Mouse (Mus musculus): Measurements from ENCODE around the gene Zmym3.

Gene Zmym3

DNA sequence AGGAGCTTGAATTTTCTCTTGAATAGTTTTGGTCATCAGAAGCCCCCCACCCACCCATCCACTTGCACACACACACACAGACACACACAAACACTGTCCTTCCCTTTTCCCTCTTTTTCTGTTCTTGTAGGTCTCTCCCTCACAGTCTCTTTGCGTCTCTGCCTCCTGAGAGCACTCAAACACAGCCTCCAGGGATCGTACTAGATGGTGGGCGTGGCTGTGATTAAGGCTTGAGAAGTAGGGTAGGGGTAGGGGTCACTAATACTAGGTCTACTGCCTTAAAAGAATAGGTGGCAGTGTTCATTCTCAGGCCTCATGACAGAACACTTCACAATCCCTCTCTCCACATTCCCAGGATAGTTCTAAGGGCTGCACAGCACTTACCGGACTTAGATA is at the start of gene Zmym3:
Zmym3 (minus strand) TSS at position 150 of the 396 bp plus-strand sequence.
- no peak for DNase-seq (ENCODE audit: low spot score)

DNA sequence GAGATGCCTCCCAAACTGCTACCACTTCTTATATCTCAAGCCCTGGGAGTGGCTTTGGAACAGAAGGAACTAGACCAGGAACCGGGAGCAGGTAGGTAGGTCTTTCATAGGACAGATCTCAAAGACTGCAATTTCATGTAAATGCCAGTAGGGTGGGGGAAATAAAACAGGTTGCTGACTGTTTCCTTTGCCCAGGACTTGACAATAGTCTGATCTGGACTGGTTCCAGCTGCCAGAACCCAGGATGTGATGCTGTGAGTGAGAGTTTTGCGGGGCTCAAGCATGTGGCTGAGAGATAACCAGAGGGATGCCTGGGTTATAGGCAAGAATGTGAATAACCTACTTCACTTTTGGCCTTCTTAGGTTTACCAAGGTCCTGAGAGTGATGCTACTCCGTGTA is 30.9 kb upstream of the Zmym3 start:
- DNase-seq (ENCODE audit: low spot score) = no peak

DNA sequence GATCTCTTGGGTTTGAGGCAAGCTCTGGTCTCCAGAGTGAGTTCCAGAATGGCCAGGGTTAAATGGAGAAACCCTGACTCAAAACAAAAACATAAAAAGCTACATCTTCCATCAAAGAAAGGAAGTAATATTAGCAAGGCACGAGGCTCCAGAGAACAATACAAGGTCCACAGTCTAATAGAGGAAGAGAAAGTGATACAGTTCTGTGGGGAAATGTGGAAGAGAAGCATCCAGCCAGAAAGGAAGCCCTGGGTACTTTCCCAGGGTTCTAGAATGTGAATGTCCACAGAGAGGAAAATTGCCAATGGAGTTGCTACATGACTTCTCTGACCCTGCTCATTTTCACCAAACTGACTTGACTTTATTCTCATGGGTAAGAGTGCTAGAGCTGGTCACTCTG is 30.5 kb upstream of the Zmym3 start:
- DNase-seq (ENCODE audit: low spot score) = no peak

DNA sequence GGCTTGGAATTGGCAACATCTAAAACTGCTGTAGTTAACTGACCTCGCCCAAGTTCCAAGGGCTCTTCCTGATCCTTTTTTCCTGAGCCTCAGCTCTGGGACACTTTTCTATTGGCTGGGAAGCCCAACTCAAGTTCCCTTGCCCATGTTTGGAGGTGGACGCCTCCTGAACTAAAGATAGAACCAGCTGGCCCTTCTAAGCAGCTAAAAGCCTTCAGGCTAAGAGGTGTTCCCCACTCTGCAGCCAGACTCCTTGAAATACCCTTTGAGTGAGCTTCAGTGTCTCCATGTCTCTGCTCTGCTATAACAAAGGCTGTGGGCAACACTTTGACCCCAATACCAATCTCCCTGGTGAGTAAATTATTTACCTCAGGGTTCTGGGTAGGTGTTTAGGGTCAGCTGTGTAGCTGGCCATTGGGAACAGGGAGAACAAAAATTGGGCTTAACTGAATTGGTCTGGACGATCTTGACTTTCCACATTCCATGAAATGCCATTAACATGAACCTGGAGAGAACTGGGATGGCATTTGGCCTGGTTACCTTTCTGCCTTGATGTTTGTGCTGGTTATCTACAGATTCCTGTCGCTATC is 28.3 kb upstream of the Zmym3 start, which contains the start of gene Itgb1bp2:
Itgb1bp2 (plus strand) TSS at position 203 of the 590 bp plus-strand sequence.
- DNase-seq (ENCODE audit: low spot score) = no peak

DNA sequence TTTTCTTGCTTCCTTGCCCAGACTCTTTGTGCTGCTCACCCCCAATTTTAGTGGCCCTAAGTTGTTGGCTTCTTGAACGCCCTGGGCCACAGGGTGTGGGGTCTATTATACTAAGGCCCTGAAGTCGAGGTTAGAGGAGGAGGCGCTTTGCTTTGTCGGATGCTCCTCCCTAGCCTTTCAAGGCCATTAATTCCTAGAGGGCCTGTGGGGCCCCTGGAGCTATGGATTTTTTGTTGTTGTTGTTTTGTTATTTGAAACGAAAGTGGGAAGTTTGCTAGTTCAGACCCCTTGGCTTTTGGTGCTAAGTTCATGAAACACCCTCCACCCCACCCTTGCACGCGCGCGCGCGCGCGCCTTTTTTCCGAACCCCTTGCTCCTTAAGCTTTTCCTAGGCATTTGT is 9.3 kb upstream of the Zmym3 start:
- DNase-seq (ENCODE audit: low spot score) = no peak

DNA sequence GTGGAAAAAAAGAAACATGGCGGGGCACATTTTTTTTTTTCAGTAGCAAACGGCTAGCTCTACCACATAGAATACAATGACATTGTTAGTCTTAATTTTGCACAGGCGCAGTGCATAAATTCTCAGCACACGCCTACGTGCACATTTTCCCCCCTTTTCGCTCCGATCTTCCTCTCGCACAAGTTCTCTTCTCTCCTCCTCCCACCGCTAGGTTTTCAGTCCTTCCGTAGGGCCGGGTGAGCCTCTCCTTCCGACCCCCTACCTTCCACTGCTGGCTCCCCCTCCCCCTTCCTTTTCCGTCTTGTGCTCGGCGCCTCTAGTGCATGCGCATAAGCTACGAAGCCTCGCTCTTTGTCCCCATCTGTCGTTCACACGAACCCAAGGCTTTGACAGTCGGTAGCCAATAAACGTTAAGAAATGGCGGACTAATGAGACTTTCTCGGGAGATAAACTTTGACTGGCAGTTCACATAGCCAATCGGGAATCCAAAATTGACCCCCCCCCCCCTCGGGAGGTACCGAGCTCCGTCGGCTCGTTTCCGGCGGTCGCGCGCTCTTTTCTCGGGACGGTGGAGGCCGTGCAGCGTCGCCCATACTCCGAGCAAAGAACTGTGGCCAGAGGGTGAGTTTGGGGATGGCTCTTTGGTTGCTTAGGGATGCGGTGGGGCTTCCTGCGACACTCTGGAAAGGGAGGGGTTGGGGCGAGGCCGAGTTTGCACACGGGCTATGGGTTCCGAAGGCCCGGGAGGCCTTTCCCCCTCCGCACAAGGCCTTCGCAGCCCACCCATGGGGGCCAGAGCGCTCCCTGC is 8.7 kb upstream of the Zmym3 start, which contains the start of gene Nono:
Nono (plus strand) TSS at position 177 of the 808 bp plus-strand sequence.
- peak; percentile 64 for DNase-seq (ENCODE audit: low spot score)

DNA sequence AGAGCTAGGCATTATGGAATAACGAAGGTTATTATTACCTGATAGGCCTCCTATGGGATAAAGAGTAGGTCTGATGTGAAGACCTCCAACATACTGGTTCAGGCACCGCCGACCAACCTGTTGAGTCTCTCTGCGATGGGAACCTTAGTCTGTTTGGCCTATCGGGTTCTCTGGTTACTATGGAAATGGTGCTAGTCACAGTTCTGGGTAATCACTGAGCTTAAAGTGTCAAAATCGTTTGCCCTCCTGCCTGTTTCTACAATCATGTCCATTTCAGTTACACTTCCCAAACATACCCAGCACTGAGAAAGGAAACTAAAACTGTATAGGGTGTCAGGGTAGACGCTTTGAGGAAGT is 8.1 kb upstream of the Zmym3 start:
- DNase-seq (ENCODE audit: low spot score) = peak; percentile 4

DNA sequence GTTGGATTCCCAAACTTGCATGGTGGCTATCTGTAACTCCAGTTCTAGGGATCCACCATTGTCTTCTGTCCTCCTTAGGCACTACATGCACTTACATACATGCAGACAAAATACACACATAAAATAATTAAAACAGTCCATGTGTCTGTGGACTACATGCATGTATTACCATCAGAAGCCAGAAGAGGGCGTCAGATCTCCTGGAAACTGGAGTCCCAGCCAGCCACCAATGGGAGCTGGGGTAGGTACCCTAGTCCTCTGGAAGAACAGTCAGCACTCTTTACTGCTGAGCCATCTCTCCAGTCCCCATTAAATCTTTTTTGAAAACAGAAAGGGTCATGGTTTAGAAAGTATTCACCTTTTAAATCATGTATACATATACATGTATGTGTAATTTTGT is 7.1 kb upstream of the Zmym3 start:
- DNase-seq (ENCODE audit: low spot score) = no peak

DNA sequence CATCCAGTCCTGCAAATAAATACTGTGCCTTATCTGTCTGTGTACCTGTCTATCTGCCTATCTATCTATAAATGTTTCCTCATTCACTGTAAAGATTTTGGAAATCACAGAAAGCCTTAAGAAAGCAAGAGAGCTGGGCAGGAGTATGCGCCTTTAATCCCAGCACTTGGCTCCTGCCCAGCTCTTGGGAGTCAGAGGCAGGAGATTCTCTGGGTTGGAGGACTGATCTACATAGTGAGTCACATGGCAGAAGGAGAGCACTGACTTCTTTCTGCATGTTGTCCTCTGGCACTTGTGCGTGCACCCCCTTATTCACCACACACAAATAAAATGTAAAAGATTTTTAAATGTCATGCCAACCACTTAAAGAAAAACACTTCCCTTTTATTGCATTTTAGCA is 2.8 kb upstream of the Zmym3 start:
- no peak for DNase-seq (ENCODE audit: low spot score)

DNA sequence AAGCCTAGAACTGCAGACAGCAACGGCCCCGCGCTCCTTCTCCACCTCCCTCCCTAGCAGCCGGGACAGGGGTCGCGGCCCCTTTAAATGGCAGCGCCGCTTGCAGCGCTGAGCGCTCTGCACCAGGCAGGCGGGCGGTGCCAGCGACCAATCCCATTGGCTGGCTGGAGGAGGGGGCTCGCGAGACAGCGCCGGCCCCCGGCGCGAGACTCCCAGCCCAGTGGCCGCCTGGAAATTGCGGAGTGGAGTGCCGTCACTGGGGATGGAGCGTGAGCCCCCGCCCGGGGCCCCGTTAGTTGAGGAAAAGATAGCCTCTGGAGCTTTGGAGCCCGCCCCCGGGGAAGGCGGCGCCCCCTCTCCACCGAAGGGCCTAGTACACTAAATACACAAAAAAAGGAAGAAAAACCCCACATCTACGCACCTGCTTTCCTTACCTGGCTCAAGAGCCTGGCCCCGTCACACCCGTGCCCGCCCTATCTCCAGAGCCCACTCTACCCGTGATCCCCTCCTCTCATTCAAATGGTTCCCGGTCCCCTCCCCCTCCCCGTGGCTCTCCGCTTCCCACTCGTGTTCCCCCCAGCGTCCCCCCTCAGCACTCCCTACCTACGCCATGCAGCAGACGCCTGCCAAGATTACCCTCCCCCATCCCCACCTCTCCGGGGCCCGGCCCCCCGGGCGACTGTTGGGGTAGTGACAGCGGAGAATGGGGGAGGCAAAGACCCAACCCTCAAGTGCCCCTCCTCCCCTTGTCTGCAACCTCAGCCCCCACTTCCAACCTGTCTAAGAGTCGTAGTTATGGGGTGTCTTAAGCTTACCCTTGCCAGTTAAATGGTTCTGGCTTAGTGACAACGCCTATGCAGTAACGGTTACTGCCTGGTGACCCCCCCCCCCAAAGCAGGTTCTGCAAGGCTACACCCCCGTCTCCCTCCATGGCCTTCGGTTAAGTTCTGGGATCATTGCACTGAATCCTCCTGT is 637 bp downstream of the Zmym3 start:
- peak; percentile 64 for DNase-seq (ENCODE audit: low spot score)

DNA sequence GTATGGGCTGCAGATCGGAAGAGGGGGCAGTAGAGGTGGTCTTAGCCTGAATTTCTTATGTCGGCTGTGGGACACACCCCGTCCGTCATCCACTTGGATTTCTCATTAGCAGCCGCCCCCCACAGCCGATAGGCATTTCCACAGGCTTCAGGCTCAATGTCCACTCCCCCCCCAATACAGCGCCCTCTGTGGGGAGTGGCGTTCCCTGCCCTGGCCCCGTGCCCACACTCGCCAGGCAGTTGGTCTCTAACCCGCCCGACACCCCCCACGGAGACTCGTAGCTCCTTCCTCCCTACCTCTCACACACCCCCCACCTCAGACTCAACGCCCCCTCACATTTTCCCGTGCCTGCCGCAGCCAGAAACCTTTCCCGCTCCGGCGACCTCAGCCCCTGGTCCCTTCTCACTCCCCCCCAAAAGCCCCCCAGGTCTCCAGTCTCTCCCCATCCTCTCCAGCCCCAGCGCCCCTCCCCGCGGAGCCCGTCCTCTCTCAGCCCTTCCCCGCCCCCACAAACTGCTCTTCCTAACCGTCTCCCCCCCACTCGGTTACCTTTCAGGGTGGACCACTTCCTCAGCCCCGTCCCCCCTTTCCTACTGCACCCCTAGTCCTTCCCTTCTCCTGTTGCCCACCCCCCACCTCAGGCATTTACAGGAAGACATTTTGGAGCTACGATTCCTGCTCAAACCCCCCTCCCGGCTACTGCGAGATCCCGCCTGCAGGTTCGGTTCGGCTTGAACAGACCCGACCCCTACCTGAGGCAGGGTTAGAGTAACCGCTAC is 1.5 kb downstream of the Zmym3 start:
- no peak for DNase-seq (ENCODE audit: low spot score)

DNA sequence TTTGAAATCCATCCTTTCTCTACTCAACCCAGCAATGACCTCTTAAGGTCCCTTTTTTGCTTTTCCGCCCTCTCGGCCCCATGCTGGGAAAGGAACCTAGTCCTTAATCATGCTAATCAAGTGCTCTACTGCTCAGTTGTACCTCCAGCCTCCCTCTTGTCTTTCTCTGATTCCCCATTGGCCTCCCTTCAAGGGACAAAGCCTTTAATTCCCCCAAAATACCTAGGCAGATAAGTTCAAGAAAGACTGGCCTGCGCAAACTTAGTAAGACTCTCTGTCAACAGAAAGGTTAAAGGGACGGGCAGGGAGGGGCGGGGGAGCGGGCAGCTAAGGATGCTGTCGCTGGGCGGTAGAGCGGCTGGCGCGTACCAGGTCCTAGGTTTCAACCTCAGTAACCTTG is 24.2 kb downstream of the Zmym3 start:
- DNase-seq (ENCODE audit: low spot score) = no peak

DNA sequence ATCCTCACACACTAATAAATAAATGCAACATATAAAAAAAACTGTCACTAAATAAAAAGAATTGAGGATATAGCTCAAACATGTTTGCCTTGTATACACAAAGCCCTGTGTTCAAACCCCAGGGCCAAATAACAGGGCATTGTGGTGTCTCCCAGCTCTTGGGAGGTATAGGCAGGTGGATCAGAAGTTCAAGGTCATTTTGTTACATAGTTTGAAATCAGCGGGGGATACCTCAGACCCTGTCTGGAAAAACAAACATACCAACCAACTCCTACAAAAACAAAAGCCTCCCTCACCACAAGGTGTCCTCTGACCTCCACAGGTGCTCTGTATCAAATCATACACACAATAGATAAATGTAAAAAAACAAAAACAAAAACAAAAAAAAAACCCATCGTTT is 26.3 kb downstream of the Zmym3 start:
- no peak for DNase-seq (ENCODE audit: low spot score)

DNA sequence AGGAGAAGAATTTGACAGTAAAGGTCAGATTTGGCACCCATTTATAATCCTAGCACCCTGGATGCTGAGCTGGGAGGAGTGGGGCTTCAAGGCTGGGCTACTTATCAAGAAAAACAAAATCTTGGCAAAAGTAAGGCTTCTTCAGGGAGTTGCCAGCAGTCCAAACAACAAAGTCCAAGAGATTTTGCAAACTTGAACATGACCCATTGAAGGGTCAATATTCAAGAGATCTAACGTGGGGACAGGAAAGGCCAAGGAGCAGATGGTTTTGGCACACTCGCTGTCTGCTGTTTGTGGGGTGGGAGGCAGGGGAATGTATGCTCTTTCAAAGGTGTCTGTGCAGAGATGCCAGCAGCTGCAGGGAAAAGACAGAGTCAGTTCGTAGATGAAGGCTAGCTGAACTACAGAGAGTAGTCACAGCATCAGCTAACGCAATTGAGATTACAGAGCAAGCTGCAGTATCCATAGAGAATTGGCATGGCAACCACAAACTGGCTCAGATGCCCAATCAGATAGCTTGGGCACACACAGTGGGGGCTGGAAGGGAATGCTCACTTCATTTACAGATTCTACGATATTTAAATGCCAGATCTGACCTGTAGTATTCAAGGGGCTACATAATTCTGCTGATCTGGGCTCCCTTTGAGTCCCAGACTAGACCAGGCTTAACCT is 31.6 kb downstream of the Zmym3 start:
- no peak for DNase-seq (ENCODE audit: low spot score)

DNA sequence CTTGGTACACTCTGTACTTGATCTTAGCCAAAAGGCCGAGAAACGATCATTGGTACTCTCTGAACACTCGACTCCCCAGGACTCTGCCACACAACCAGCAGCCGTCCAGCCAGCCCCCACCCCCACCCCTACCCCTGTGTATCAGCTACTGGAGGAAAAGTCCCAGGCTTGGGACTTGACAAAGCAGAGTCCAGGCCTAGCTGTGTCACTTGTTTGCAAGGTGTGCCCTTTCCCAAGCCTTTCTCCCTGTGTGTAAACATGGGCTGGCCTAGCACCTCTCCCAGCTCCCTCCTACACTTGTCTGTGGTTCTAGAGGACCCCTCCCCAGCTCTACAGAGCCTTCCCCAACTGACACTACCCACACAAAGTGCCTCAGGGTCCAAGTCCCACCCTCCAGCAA is 34.4 kb downstream of the Zmym3 start:
- DNase-seq (ENCODE audit: low spot score) = no peak

DNA sequence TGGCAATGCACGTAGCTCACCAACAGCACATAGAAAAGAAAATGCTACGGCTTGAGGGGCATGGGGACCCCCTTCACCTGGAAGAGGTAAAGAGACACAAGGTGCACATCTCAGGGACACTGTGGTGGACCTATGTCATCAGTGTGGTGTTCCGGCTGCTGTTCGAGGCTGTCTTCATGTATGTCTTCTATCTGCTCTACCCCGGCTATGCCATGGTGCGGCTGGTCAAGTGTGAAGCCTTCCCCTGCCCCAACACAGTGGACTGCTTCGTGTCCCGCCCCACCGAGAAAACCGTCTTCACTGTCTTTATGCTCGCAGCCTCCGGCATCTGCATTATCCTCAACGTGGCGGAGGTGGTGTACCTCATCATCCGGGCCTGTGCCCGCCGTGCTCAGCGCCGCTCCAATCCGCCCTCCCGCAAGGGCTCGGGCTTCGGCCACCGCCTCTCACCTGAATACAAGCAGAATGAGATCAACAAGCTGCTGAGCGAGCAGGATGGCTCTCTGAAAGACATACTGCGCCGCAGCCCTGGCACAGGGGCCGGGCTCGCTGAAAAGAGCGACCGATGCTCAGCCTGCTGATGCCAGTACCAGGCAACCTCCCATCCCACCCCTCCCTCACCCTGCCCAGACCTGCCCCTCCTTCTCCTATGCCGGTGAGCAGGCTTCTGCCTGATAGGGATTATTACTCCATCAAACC is 36.1 kb downstream of the Zmym3 start:
- no peak for DNase-seq (ENCODE audit: low spot score)

DNA sequence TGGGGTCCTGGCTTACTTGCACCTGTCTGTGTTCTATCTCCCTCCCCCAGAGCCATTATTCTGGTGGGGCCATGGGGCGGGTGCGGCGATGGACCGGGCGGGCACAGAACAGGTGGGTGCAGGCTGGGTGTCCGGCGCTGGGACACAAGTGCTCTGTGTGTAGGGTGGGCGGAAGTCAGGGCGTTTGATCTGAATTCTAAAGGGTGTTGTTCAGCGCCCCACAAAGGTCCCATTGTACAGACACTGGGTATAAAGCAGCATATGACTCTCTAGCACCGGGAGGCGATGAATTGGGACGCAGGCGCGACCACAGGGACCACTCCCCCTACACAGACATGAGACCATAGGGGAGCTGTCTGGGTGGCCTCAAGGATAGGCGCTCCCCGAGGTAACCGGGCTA is 37.2 kb downstream of the Zmym3 start:
- DNase-seq (ENCODE audit: low spot score) = no peak

DNA sequence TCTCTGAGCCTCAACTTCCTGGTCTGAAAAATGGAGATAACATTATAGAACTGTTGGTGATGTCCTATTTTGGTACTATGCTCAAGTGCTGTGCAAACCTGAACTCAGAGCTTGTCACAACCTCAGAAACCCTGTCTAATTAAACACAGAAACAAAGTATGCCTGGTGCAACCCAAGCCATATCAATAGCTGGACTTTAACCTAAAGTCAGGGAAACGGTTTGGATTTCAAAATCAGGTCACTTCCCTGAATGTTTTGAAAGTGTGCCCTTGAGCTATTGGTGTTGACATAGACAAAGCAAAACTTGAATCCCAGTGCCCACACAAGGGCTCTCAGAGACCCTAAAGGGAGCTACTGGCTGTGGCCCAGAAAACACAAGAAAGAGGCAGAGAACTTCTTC is 40.9 kb downstream of the Zmym3 start:
- no peak for DNase-seq (ENCODE audit: low spot score)

DNA sequence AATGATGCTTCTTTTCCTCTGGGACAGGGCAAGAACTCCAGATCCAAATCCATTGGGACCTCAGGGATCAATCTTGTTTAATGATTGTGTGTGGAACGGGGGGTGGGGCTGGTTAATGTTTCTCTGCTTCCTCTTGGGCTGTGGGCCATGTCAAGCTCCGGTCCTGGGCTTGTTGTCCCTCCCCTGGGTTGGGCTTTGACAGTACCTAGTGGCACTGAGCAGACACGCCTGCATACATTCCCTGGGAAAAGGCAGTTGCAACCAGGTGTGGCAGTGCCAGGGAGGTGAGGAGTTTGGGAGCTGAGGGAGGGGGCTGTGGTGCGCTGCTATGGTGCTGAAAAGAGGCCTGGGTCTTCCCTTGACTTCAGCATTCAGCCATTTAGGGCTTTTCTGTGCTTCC is 43.6 kb downstream of the Zmym3 start:
- no peak for DNase-seq (ENCODE audit: low spot score)

DNA sequence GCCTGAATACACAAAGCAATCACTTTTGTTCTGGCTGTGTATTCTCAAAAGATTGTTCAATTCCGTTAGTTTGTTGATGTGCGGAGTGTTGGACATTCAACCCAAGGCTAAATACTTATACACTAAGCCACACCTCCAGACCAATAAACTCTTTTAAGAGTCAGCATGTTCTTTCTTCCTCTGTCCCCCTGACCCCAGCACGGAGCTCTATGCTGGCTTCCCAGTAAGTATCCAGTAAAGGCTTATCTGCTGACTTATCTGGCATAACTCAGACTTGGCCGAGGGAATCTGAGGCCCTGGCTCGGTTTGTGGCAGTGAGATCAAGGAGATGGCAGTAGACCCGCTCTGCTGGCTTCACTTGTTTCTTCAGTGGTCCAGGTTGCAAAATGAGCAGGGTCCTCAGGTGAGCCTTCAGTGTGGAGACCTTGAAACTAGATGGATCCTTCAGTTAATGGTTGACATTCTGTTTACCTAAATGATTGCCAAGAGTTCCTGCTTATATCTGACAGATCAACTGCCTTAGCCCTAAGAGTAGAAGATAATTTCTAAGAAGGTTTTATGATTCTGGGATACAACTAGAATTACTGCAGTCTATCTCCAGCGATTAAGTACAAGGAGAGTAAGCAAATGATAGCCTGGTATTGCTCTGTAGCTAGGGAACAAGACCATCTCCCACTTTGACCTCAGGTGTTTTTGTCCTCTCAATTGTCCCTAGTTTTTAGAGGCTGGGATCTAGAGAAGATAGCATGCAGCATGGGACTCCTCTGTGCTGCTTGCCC is 44.3 kb downstream of the Zmym3 start, which contains the start of gene Gjb1:
Gjb1 (plus strand) TSS at position 189 of the 779 bp plus-strand sequence.
- no peak for DNase-seq (ENCODE audit: low spot score)
